Mouse (Mus musculus) intestine, postnatal 0 days (tissue): ENCODE measurements around the gene 4931408C20Rik. TPM values are rescaled to one million over a fixed set of nuclear protein-coding genes. Genes with fewer than 3 reads are reported as not detected.
A peak's percentile ranks its signal among the peaks of the same experiment; 100 is the strongest.

ENCODE experiments used
- ATAC-seq: fragments of 200-750 bp; cut with Nextera tagmentation; 2 replicates; pipeline ENCODE4 v1.8.0; 2017; ENCODE audit warnings: mild to moderate bottlenecking, moderate TSS enrichment, moderate library complexity
- H3K27ac ChIP-seq: fragments of 300-500 bp; sonication (generic); 2 replicates; pipeline ENCODE4 v1.5.1; 2014; ENCODE audit warnings: mild to moderate bottlenecking, low read depth, low read length, moderate library complexity
- H3K27me3 ChIP-seq: fragments of 300-500 bp; sonication (generic); replicated peaks from 2 replicates; pipeline ENCODE4 v1.6.1; 2014; ENCODE audit warnings: low read length, mixed read lengths; ENCODE audit not compliant: control insufficient read depth, insufficient read depth
- H3K36me3 ChIP-seq: fragments of 300-500 bp; sonication (generic); 2 replicates; pipeline ENCODE4 v1.6.1; 2014; ENCODE audit warnings: mild to moderate bottlenecking, moderate library complexity; ENCODE audit not compliant: control insufficient read depth, insufficient read depth
- H3K4me1 ChIP-seq: fragments of 300-500 bp; sonication (generic); replicated peaks from 2 replicates; pipeline ENCODE4 v1.6.1; 2014; ENCODE audit warnings: antibody characterized with exemption, low read length, mixed read lengths; ENCODE audit not compliant: control insufficient read depth, insufficient read depth
- H3K4me2 ChIP-seq: fragments of 300-500 bp; sonication (generic); replicated peaks from 2 replicates; pipeline ENCODE4 v1.6.1; 2014; ENCODE audit warnings: low read depth, mild to moderate bottlenecking, moderate library complexity
- H3K4me3 ChIP-seq: fragments of 300-500 bp; sonication (generic); 2 replicates; pipeline ENCODE4 v1.5.1; 2014; ENCODE audit warnings: low read depth, low read length
- H3K9ac ChIP-seq: fragments of 300-500 bp; sonication (generic); 2 replicates; pipeline ENCODE4 v1.6.1; 2014; ENCODE audit warnings: mild to moderate bottlenecking, low read depth, low read length
- H3K9me3 ChIP-seq: fragments of 300-500 bp; sonication (generic); 2 replicates; pipeline ENCODE4 v1.6.1; 2016; ENCODE audit warnings: mixed run types; ENCODE audit not compliant: control insufficient read depth
- CTCF ChIP-seq: sonication (generic); IDR thresholded peaks from 2 replicates; pipeline ENCODE4 v1.5.1; 2016; ENCODE audit warnings: low read depth, mild to moderate bottlenecking, control low read depth, antibody characterized with exemption, moderate library complexity
- WGBS: fragments of 180-500 bp; shearing (Covaris S2); extraction: QIAGEN DNeasy Blood & Tissue Kit; methylation state at CpG from one replicate; pipeline ENCODE4 v1.1.7; 2014; 5-methylcytosine and 5-hydroxymethylcytosine counted together
- polyA plus RNA-seq: library from polyadenylated mRNA; unstranded; fragments of >200 nt; fragmentation: Nextera tagmentation; extraction: Ambion mirVana; gene quantifications from 2 replicates; pipeline ENCODE4 v1.2.1, GENCODE M21; 2015

The 4931408C20Rik gene
- not detected in 2 replicates for polyA plus RNA-seq

GRCm38 (mm10) chr1:26686842-26687760, at the start of gene 4931408C20Rik:
TSS of gene 4931408C20Rik (minus strand) at chr1:26687460.
- no peak within 1 kb of the TSS for H3K27ac ChIP-seq
- H3K4me2 ChIP-seq = no peak within 1 kb of the TSS
- H3K4me3 ChIP-seq = no peak within 1 kb of the TSS
- ATAC-seq = peak; percentile 64
- H3K4me1 ChIP-seq = no peaks in the 10 kb centered on the region
- no peaks in the 10 kb centered on the region for H3K9me3 ChIP-seq
- no peak within 1 kb of the TSS for H3K9ac ChIP-seq
- H3K27me3 ChIP-seq = no peaks in the 10 kb centered on the region
- WGBS = 30% methylated on average over 1 of the region's 1 CpGs
- no peaks in the 10 kb centered on the region for H3K36me3 ChIP-seq
- no peak for TF ChIP-seq CTCF

- Histone ChIP-seq H3K4me2 (no peak overlapping the region), H3K36me3 (no peaks in the 10 kb centered on the region), H3K27ac (no peak overlapping the region), H3K27me3 (no peaks in the 10 kb centered on the region), H3K9me3 (no peaks in the 10 kb centered on the region), H3K9ac (no peak overlapping the region), H3K4me1 (no peaks in the 10 kb centered on the region), H3K4me3 (no peak overlapping the region)
- peak; percentile 53 for ATAC-seq
- TF ChIP-seq CTCF = no peak
- 57% methylated on average over 1 of the region's 1 CpGs for WGBS
Measured at GRCm38 (mm10) chr1:26687926-26688325, 666 bp upstream of the 4931408C20Rik start.

GRCm38 (mm10) chr1:26685952-26686693, 1.1 kb downstream of the 4931408C20Rik start:
- ATAC-seq = peak; percentile 31; the same call in 1 of the 2 replicates
- no peak overlapping the region for H3K4me2 ChIP-seq
- no peaks in the 10 kb centered on the region for H3K36me3 ChIP-seq
- no peak overlapping the region for H3K4me3 ChIP-seq
- no peak overlapping the region for H3K9ac ChIP-seq
- TF ChIP-seq CTCF = no peak
- no peaks in the 10 kb centered on the region for H3K4me1 ChIP-seq
- no peaks in the 10 kb centered on the region for H3K27me3 ChIP-seq
- H3K9me3 ChIP-seq = no peaks in the 10 kb centered on the region
- no peak overlapping the region for H3K27ac ChIP-seq

GRCm38 (mm10) chr1:26685383-26685782, 1.9 kb downstream of the 4931408C20Rik start:
- 63% methylated on average over 3 of the region's 3 CpGs for WGBS
- no peak for ATAC-seq
- Histone ChIP-seq H3K4me3 (no peak overlapping the region), H3K27ac (no peak overlapping the region), H3K9me3 (no peaks in the 10 kb centered on the region), H3K4me1 (no peaks in the 10 kb centered on the region), H3K27me3 (no peaks in the 10 kb centered on the region), H3K4me2 (no peak overlapping the region), H3K9ac (no peak overlapping the region), H3K36me3 (no peaks in the 10 kb centered on the region)
- TF ChIP-seq CTCF = no peak

GRCm38 (mm10) chr1:26649704-26650388, 37.4 kb downstream of the 4931408C20Rik start:
- H3K27me3 ChIP-seq = no peaks in the 10 kb centered on the region
- no peaks in the 10 kb centered on the region for H3K36me3 ChIP-seq
- no peak for TF ChIP-seq CTCF
- no peak overlapping the region for H3K4me2 ChIP-seq
- no peaks in the 10 kb centered on the region for H3K9me3 ChIP-seq
- H3K4me1 ChIP-seq = no peaks in the 10 kb centered on the region
- no peak overlapping the region for H3K4me3 ChIP-seq
- ATAC-seq = no peak
- no peak overlapping the region for H3K27ac ChIP-seq
- 52% methylated on average over 1 of the region's 1 CpGs for WGBS
- H3K9ac ChIP-seq = no peak overlapping the region

- no peak overlapping the region for H3K4me3 ChIP-seq
- WGBS = 90% methylated on average over 5 of the region's 5 CpGs
- no peaks in the 10 kb centered on the region for H3K27me3 ChIP-seq
- no peak overlapping the region for H3K4me2 ChIP-seq
- no peak for ATAC-seq
- no peak for TF ChIP-seq CTCF
- H3K27ac ChIP-seq = no peak overlapping the region
- no peaks in the 10 kb centered on the region for H3K4me1 ChIP-seq
- no peaks in the 10 kb centered on the region for H3K36me3 ChIP-seq
- H3K9ac ChIP-seq = no peak overlapping the region
- no peaks in the 10 kb centered on the region for H3K9me3 ChIP-seq
Measured at GRCm38 (mm10) chr1:26636051-26636450, 51.2 kb downstream of the 4931408C20Rik start.
